Mouse (Mus musculus) liver, embryonic 14.5 days (tissue): Measurements from ENCODE around the gene Fbxo41.

ENCODE experiments used
- CTCF ChIP-seq: IDR thresholded peaks from 2 replicates; pipeline ENCODE4 v1.5.1; 2016; ENCODE audit warnings: antibody characterized with exemption, low read depth, control low read depth
- EP300 ChIP-seq: IDR thresholded peaks from 2 replicates; pipeline ENCODE4 v1.6.1; 2016; ENCODE audit warnings: antibody characterized with exemption, low read depth

- TF ChIP-seq CTCF (no peak), EP300 (no peak)
These were observed 58.4 kb downstream of the Fbxo41 start for GRCm38 (mm10) chr6:85444266-85444965.
